Mouse (Mus musculus): Measurements from ENCODE around the gene S100a2.

The S100a2 gene

DNA sequence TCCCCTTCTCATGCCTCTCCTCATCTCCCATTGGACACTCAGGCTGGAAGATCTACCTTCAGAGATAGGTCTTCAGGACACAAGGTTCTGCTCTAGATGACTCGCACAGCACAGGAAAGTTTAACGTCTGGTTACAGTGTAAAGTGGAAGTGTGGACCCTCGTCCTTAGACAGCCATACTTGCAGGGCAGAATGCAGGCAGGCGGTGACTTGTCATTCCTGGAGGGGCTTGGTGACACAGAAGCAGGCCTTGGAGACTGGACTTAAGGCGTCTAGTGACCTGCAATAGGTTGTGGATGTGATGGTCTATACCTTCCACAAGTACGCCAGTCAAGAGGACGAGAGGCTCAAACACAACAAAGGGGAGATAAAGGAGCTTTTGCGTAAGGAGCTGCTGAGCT, at the start of gene S100a2:
Gene S100a2 (plus strand): TSS at position 301 of the 400 bp plus-strand sequence.
- in situ Hi-C loops (cut with MboI, MseI), result no loop called here

DNA sequence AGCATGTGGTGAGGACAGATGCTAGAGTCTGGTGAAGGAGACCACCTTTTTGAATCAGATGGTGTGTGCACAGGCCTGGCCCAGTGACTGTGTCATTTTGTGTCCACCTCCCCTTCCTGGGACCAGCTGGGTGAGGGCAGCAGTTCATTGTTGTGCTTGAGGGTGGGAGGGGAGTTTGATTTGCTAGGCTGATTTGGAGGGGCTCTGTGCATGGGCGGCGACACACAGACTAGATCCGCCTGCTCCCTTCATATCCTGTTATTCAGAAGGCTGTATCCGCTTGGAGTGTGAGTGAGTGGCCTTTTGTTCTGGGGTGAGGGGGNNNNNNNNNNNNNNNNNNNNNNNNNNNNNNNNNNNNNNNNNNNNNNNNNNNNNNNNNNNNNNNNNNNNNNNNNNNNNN, 49.1 kb upstream of the S100a2 start:
- in situ Hi-C loops (cut with MboI, MseI), result no loop called here

DNA sequence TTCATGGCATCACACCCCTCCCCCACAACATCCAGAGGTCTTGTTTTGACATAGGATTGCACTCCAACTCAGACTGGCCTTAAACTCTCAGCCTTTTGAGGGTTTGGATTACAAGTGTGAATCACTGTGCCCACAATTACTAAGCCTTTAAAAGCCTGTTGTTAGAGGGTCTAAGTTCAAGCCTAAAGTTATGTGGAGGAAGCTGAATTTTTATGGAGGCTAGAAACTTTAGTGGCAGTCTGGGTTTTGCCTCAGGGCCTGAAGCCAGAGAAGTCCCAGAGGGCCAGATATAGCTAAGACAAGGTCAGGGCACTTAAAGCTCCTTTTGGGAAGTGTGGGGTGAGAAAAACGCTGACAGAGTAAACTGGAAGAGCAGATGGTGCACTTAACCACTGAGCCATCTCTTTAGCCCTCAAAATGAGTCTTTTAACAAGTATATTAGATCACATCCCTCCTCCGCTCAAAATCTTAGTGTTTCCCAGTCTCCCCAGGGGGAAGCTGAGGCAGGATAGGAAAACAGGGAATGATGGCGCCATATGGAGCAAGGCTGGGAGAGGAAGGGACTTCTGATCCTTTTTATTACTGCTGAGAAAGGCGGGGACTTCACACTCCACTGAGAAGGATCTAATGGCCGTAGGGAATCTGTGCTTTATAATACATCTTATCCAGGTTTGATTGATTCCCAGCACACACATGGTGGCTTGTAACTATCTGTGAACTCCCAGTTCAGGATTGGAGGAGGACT, 40.2 kb upstream of the S100a2 start:
- in situ Hi-C loops (cut with MboI, MseI), result no loop called here

DNA sequence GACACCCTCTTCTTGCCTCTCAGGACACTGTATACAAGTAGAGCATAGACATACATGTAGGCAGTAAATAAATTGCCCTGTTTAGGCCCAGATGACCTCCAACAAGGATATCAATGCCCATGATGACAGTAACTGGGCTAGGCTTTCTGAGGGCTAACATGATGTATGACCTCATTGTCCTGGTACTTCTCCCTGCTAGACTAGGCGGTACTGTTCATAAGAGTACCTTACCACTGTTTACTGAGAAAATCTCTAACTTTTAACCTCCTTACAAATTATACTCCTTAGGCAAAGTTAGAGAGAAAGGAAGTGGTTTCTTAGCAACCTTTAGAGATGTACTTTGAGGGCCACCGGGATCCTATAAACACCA, 39.6 kb upstream of the S100a2 start:
- in situ Hi-C loops (cut with MboI, MseI), result no loop called here

DNA sequence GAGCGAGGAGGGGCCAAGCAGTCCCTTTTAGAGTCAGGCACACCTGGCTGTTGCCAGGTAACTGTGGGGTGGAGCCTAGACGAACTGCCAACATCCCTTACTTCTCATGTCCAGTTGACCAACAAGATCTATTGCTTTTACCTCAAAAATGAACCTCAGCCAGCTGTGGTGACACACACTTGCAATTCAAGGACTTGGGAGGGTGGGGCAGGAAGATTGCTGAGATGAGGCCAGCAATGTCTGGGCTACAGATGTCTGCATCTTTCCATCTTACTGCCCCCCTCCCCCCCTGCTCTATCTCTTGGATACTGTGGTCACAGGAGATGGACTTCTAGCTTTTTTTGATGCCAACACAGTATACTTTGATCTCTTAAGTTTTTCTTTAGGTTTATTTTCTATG, 37.8 kb upstream of the S100a2 start:
- in situ Hi-C loops (cut with MboI, MseI), result no loop called here

DNA sequence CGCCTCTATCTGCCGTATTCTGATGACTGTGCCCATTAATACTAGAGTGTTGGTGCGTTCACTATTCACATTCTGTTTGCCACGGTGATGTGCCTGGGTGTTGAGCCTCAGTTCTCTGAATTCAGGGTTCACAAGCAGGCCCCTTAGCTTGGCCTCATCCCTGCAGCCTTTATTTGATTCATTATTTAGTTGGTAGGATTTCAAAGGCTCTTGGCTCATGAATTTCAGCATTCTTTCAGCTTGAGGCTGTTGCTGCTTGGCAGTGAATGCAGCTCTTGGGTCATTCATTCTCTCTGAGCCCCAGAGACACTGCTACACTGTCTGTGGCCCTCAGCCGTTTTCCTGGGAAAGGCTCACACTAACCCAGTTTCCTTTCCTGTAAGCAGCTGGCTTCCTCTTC, 34.1 kb upstream of the S100a2 start:
- in situ Hi-C loops (cut with MboI, MseI), result no loop called here

DNA sequence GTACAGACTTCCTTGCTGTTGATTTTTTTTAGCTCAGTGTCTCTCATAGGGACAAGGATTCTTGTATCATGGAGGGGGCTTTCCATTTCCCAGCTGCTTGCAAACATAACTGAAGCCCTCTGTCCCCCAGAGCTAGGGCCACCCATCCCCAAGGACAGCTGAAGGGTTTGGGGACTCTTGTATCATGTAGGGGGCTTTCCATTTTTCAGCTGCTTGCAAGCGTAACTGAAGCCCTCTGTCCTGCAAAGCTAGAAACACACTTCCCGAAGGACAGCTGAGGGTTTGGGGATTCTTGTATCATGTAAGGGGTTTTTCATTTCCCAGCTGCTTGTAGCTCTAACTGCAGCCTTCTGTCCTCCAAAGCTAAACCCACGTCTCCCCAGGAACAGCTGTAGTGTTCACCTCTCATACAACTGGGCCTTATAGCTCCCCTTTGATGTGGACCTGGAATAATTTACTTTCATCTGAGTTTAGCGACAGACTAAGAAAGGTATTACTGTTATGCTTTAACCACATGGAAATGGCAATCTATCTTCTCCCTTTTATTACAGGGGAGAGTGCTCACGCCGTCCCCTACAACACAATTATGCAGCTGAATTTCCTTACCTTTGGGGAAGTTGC, 29.9 kb upstream of the S100a2 start, which contains the start of gene S100a3:
Gene S100a3 (plus strand): TSS at position 571 of the 621 bp plus-strand sequence.
- in situ Hi-C loops (cut with MboI, MseI), result no loop called here

DNA sequence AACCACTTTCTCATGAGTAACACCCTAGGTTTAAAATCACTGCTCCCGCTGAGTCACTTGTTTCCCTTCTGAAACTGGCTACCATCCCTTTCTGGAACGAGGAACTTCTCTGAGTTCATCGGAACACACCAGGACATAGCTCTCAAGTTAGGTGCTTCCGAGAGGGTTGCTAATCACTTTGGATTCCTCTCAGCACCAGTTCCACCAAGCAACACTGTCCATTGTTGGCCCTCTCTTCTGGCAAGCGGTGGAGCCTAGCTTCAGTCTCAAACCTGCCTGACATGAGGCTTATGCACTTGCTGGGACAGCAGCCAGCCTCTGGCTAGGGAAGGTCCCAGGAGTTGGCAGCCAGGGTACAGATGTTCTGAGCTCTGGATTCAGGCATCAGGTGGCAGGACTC, 15.4 kb upstream of the S100a2 start:
- in situ Hi-C loops (cut with MboI, MseI), result loop anchor here (5.0 kb wide), 1 partner anchor 38 kb away; the partner anchor contains the start of gene S100a6

DNA sequence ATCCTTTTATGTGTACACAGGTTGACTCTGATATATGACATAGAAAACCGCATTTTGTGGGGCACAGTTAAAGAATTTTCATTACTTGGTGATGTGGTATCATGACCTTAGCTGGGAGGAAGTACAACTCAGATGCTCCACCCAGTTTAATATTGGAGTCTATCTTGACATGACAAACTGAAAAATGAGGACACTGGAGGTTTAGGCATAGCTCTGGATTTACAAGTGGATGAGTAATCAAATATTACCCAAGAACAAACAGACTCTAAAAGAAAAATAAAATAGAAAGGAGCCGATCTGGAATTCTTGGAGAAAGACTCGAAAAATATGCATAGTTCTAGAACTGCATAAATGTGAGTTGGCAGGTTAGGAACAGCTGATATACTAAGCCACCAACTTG, 14.7 kb upstream of the S100a2 start:
- in situ Hi-C loops (cut with MboI, MseI), result loop anchor here (5.0 kb wide), 1 partner anchor 37 kb away; the partner anchor contains the start of gene S100a6

DNA sequence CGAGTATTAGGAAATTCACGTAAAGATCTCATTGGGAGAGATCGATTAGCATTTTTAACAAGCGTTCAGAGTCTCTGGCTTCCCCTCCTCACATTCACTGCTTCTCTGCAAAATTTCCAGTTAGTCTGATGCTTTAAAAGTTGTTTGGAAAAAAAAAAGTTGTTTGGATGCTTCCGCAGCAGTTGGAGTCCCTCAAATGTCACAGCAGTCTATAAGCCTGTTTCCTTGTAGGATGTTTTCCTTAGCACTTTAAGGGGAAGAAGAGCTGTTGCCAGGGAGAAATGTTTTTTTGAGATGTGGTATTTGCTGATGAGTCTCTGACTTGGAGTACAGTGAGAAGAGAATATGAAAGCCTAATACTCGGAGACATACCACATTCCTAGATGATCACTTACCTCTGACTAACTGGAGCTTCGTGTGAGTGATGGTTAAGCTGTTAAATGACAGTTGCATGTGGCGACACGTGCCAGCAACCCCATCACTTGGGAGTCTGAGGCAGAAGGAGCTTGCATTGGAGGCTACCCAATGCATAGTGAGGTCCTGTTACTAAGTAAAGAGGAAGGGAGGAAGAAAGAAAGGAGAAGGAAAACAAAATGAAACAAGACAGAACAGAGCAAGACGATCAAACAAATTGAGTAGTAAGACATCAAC, 13.6 kb upstream of the S100a2 start:
- in situ Hi-C loops (cut with MboI, MseI), result loop anchor here (5.0 kb wide), 1 partner anchor 36 kb away; the partner anchor contains the start of gene S100a6

DNA sequence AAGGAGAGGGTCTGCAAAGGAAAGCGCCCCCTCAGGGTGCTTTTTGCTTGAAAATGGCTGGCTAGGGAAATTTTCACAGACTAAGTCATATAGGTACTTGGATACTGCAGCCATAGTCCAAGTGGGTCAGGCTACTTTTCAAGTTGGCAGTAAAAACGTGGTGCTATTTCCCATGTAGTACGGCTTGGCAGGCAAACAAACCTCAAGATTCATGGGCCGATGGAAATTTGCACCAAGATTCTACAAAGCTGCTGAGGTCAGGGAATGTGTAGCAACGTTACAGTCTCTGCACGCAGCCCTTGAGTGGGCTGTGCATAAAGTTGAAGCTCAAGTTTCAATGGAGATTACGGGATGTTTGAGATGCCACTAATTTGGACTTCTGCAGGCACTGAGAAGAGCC, 10.6 kb upstream of the S100a2 start:
- in situ Hi-C loops (cut with MboI, MseI), result loop anchor here (5.0 kb wide), 1 partner anchor 33 kb away; the partner anchor contains the start of gene S100a6

DNA sequence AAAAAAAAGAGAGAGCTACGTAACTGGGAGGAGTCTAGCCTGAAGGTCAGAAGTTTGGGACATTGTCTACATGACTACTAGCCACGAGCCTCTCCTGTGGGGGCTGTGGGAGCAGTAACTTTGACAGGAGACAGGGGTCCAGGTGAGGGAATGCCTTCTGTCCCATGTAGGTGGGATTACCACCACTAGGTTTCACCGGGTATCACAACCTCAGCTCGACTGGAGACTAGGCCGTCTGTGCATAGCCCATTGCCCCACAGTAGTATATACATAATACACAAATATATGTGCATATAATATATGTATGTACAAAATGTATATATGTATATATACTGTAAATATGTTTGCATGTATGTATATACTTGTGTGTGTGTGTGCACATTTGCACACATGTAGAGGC, 8.9 kb upstream of the S100a2 start:
- in situ Hi-C loops (cut with MboI, MseI), result loop anchor here (5.0 kb wide), 1 partner anchor 64 kb away; no protein-coding TSS in a partner anchor

DNA sequence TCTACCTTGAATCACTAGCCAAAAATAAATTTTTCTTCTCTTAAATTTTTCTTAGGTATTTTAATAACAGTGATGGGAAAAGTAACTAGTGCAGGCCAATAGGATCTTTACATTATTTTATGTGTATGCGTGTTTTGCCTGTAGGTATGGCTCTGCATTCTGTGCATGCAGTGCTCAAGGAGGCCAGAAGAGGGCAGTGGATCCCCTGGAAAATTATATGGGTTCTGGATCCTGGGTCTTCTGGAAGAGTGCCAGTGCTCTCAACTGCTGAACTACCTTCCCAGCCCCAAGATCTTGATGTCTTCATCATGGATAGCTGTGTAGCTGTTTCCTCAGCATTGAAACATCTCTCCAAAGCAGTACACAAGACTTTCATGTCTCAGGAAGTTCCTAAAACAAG, 7.9 kb upstream of the S100a2 start:
- in situ Hi-C loops (cut with MboI, MseI), result loop anchor here (5.0 kb wide), 1 partner anchor 65 kb away; no protein-coding TSS in a partner anchor

DNA sequence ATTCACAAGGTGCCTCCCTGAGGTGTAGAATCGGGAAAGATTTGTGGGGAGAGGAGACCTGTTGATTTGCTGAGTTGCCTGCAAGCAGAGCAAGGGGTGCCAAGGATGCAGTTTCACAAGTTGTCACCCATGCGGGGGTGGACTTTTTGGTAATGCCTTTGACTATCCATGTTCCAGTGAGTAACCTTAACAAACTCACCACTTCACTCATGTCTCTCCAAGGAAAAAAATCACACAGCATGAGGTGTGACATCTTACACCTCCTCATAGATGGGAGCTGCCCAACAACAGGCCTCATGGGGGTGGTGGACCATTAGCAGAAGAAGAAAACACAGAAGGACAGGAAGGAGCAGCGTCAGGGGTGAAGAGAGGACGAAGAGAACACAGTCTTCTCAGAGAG, 7.5 kb upstream of the S100a2 start:
- in situ Hi-C loops (cut with MboI, MseI), result loop anchor here (5.0 kb wide), 1 partner anchor 65 kb away; no protein-coding TSS in a partner anchor

DNA sequence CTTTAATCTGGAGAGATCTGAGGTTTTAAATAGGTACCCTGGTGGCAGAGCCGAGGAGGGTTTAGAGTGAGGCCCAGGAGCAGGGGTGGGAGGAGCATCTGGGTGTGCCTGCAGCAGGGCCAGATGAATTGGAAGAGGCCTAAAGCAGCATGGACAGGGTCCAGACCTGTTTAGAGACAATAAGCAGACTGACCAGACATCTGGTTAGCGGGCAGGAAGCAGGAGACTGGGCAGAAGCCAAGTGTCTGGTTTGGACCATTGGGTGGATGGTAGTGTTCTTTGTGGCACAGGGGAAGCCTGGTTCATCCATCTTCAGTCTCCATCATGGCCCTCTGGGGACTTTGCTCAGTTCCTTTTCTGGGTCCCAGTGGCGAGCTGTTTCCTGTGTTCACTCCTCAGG, 6.2 kb upstream of the S100a2 start:
- in situ Hi-C loops (cut with MboI, MseI), result loop anchor here (5.0 kb wide), 1 partner anchor 67 kb away; no protein-coding TSS in a partner anchor

DNA sequence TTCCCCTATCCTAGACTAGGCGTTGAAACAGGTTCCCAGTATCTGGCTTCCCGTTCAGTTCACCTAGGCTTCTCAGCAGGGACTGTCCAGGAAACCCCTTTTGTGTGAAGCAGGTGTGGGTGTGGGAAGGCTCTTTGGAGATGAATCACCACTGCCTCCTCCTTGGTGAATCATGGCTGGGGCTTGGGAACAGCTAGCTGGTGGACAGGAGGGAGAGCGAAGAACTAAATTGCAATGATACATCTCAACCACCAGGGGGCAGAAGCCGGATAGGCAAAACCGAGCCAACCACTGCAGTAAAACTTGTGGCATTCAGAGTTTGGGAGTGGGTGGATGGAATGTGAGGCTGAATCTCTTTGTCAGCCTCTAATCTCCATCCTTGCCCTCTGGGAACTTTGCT, 4.5 kb upstream of the S100a2 start:
- in situ Hi-C loops (cut with MboI, MseI), result no loop called here

DNA sequence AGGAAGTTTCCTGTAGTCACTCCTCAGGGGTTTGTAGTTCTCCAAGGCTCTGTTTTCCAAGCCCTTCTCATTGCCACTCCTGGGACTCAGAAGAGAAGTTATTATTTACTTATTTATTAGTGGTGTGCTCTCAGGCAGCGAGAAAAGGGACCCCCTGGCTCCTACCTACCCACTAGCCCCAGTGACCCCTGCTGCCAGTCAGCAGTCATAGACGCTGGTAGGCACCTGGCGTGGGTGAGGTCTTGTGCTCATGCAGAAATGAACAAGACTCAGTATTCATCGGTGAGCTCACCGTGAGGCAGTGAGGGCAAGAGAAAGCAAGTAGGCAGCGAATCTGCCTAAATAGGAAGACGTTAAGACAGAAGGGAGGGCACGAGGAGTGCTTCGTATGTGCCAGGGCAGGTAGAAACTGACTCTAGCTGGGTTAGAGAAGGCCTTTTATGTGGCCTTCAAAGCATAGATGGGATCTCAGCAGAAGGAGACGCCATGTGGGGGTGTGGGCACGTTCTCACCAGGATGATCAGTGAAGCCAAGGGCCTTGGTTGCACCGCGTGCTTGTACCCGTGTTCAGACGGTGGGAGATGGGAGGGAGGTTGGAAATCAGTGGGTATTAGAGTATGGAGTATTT, 3.9 kb upstream of the S100a2 start:
- in situ Hi-C loops (cut with MboI, MseI), result no loop called here

DNA sequence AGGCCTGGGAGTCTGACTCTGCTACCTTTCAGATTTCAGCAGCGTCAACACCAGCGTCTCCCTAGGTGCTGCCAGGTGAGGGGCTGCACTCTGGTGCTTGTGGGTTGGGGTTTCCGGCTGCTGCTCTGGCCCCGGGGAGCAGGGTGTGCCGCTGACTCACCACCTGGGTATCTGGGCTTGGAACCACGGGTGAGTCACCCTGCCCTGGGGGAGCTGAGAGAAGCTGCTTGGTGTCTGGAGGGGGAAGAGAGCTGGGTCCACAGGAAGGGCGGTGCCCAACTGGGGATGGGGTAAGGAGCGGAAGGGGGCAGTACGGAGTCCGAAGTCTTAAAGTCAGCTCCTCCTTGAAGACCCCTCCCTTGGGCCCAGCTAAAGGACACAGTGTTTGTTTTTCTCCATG, 3.1 kb upstream of the S100a2 start:
- in situ Hi-C loops (cut with MboI, MseI), result no loop called here

DNA sequence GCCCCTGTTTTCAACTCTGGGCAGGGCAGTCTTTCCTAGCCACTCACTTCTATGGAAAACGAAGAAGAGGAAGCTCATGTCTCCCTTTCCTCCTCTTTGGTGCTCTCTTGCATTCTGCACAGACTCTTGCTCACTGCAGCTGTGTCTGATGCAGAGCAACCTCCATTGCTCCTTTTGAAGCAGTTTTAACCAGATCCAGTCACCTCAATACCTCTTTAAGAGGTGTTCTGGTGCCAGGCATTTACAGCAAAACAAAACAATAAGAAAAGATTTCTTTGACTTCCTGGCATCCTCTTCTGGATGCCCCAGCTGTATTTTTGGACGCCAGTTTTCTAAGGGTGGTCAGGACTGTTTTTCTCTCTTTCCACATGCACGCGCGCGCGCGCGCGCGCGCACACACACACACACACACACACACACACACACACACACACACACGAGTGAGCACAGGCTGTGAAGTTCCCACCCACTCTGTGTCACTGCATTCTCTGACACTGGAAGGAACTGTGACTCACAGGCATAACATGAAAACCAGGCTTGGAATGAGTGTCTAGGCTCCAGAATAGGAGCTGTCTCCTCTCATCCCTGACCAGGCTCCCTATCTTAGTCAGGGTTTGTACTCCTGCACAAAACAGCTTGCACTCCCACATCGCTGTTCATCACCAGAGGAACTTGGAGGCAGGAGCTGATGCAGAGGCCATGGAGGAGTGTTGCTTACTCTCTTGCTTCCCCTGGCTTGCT, 2.5 kb upstream of the S100a2 start:
- in situ Hi-C loops (cut with MboI, MseI), result no loop called here

DNA sequence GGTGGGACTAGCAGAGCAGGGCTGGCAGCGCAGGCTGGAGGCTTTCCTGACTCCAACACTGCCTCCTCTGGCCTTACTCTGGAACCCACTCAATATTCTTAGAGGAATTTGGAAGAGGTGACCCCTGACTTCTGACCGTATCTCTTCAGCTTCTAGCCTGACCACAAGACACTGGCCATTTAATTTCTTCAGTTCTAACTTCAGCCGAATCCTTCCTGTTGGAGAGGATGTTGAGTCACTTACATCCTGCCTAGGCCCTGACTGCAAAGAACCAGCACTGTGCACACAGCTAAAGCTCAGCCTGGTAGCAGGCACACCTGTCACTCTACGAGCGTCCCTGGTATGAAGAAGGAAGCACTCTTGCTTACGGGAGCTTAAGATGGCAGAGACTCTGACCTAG, 657 bp upstream of the S100a2 start:
- in situ Hi-C loops (cut with MboI, MseI), result no loop called here

DNA sequence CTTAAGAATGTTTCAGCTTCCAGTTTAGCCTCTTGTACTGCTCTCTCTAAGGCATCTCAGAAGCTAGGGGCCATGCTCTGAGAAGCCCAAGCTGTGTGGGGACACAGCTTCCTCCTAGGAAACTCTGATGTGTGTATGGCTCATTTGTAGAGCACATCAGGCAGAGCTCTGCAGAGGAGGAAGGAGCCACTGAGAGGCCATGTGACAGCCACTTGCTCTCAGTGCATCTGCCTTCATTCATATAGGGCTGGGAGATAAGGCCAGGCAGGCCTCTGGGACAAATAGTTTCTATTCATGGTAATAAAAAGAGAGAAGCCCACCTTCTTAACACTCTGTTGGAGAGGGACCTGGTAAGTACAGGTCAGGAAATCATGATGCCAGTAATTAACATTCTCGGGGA, 4.4 kb downstream of the S100a2 start:
- in situ Hi-C loops (cut with MboI, MseI), result no loop called here

All from T-helper 1 cell (primary cell).